Mouse (Mus musculus): Measurements from ENCODE around the gene Usp22.

GRCm38 (mm10) chr11:61164366-61164765 lies 10.5 kb downstream of the Usp22 start:
- no peak for TF ChIP-seq CTCF (IDR thresholded peaks at IDR 0.05; ENCODE audit: low read depth)
- no peak for TF ChIP-seq EP300 (IDR thresholded peaks at IDR 0.05; ENCODE audit: low read depth)

Data from heart, postnatal 0 days (tissue).